Mouse (Mus musculus): ENCODE data around the gene Brd3.
"Not testable (repeated sequence)": the region's sequence is repeated elsewhere in the genome, so short reads cannot be mapped to it uniquely, and the experiment has no call there.

The Brd3 gene

DNA sequence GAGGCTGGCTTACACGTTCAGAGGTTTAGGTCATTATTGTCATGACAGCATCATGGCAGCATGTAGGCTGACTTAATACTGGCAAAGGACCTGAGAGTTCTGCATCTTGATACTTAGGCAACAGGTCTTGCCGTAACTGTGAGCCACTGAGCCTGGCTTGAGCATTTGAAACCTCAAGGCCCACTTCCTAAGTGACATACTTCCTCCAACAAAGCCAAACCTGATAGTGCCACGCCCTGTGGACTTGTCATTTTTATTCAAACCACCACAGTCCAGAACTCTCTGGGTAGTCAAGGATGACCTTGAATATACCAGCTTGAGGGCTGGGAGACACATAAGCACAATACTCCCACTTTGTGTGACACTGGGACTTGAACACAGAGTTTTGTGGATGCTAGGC is 5.4 kb upstream of the Brd3 start:
- DNase-seq (ENCODE audit: low spot score): no peak

GRCm38 (mm10) chr2:27510706-27511105 is 3.2 kb upstream of the Brd3 start:
- no peak for DNase-seq (ENCODE audit: low spot score)

DNA sequence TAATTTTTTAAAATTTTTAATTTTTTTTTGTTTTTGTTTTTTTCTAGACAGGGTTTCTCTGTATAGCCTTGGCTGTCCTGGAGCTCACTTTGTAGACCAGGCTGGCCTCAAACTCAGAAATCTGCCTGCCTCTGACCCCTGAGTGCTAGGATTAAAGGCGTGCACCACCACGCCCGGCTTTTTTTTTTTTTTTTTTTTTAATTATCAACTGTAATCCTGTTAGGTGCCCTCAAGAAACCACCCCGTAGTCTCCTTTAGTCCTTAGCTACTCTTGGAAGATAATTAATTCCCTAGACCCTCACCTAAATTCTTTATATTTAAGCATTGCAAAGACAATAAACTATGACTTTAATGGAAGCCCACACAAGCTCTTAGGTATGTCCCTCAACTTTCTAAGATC is 804 bp downstream of the Brd3 start:
- DNase-seq (ENCODE audit: low spot score): not testable (repeated sequence)

DNA sequence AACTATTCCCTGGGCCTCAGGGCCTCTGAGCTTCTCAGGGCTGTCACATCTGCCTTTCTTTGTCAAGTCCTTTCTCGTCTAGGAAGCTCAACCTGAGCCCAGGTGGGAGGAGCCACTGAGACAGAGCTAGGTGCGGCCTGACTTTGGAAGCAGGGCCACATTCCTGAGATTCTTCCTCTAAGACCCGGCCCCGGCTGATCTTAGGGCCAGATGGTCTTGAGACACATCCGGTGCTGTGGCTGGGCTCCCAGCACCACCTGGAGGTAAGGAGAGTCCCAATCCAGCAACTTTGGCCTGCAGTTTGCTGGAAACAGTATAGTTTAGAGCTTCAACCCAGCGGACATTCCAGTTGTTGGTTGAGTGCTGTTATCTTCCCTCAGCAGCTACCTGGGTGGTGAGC is 1.9 kb downstream of the Brd3 start:
- DNase-seq (ENCODE audit: low spot score): peak; percentile 31

- no peak for DNase-seq (ENCODE audit: low spot score)
Measured at GRCm38 (mm10) chr2:27504113-27504885, 3.2 kb downstream of the Brd3 start.

- DNase-seq (ENCODE audit: low spot score): no peak
Measured at GRCm38 (mm10) chr2:27496391-27497028, 11.0 kb downstream of the Brd3 start.

DNA sequence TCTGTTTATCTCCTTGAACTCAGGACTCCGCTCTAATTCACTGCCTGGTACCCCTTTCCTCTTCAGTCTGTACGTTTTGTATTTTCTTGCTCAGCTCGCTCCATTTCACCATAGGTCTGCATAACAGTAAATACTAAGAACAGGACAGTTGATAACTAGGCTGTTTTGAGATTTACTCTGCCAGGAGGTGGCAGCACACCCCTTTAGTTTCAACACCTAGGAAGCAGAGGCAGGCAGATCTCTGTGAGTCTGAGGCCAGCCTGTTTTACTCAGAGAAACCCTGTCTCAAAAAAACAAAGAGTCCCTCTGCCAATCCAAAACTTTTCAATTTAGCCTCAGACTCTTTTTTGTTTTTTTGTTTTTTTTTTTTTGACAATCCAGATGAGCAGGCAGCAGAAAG is 13.5 kb downstream of the Brd3 start:
- DNase-seq (ENCODE audit: low spot score): no peak

DNA sequence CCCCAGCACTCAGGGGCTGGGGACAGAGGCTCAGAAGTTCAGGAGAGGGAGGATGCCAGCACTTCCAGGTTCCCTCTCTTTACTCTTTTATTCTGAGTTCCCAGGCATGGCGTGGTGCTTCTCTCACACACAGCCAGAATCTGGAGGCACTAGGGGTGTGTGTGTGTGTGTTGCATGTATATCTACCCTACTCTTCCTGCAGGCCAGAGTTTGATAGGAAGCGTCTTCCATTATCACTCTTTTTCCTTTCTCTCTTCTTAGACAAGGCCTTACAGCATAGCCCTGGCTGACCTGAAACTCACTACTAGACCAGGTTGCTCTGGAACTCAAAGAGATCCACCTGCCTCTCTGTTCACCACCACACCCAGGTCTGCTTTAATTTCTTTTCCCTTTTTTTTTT is 16.5 kb downstream of the Brd3 start:
- DNase-seq (ENCODE audit: low spot score): no peak

DNA sequence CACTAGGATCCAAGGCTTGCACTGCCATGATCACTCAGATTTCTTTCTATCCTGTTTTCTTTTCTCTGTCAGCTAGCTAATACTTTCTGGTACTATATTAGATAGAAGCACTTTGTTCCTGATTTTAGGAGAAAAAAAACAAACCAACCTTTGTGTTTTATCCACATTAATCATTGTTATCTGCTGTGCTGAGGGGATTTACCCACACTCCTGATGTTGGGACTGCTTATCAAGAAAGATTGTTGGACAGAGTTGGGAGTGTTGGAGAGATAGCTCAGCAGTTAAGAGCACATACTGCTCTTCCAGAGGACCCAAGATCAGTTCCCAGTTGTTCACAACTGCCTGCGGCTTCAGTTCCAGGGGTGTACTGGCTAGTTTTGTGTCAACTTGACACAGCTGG is 19.1 kb downstream of the Brd3 start:
- no peak for DNase-seq (ENCODE audit: low spot score)

- no peak for DNase-seq (ENCODE audit: low spot score)
Measured at GRCm38 (mm10) chr2:27487336-27488049, 20.0 kb downstream of the Brd3 start.

- DNase-seq (ENCODE audit: low spot score): no peak
Measured at GRCm38 (mm10) chr2:27486725-27487124, 20.7 kb downstream of the Brd3 start.

- no peak for DNase-seq (ENCODE audit: low spot score)
Measured at GRCm38 (mm10) chr2:27482265-27482861, 25.1 kb downstream of the Brd3 start.

DNA sequence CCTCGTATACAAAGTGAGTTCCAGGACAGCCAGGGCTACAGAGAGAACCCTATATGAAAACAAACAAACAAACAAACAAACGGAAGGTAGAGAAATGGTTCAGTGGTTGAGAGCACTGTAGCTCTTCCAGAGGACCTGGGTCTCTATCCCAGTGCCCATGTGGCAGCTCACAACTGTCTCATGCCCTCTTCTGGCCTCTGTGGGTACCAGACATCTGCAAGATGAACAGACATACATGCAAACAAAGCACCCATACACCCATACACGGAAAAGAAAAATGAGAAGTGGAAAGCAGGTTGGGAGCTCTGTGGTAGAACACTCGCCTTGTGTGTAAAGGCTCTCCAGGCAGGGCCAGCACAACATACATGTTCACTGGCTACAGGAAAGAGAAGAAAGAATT is 27.1 kb downstream of the Brd3 start:
- no peak for DNase-seq (ENCODE audit: low spot score)

- no peak for DNase-seq (ENCODE audit: low spot score)
Measured at GRCm38 (mm10) chr2:27479821-27480220, 27.6 kb downstream of the Brd3 start.

DNA sequence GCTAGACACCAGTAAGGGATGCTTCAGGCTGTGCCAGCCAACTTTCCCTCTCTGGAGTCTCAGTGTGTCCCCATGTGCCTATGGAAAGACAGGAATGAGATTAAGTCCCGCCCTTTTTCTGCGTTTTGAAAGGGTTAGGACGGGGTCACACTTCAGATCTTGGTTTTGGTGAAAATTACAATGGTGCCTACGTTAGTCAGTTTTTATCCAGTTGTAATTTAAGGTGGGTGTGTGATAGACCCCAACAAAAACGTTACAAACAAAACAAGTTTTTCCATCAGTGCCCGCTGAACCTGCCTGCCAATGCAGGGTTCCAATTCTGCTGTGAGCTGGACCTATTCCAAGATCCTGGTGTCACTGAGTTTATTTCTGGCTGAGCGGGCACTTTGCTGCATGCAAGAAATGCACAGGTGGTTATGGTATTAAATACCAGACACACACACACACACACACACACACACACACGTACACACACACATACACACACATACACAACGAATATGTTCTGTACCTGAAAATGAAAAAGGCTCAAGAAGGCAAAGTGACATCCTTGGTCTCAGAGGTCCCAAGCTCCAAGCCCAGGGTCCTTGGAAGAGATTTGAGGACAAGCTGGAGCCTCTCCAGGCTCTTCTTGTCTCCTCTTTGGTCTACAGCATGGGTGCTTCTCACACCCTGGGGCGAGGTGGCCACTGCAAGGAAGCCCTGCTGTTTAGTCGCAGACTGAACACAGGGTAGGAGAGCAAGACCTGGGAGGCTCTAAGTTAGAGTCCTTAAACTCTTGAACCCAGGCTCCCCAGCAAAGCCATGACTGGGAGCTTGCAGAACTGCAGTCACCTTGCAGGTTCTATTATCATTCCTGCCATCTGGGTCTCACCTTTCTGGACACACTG is 30.9 kb downstream of the Brd3 start:
- no peak for DNase-seq (ENCODE audit: low spot score)

DNA sequence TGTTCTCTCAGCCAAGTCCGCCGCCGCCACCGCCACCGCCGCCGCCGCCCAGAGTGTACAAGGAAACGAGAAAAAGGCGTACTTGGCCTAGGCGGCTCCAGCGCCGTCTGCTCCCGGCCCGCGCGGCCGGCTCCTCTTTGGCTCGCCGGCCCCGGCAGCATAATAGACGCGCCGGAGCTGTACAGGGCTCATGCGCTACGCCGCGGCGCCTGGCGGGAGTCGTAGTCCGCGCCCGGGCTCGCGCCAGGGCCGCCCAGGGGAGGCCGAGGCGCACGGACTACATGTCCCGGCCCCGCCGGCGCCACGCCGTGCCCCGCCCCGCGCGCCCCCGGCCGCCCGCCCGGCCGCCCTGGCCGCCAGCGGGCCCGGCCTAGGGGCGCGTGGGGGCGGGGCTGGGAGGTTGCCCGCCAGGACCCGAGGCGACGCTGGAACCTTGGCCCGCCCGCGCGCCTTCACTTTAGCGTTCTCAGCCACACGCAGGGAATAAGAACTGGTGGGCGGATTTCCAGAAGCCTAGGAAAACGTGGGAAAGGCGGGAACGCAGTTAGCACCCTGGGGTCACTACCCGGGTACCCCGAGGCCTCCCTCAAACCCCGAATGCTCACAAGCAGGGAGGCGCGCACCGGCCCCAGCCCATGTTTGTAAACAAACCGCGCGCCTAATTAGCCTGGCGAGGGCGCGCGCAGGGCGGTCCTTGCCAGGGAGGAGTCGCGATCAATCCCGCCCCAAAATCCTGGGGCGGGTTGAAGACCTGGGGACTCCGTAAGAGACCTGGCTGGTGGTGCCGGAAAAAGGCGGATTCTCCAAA is 31.8 kb downstream of the Brd3 start:
- peak; percentile 81 for DNase-seq (ENCODE audit: low spot score)

DNA sequence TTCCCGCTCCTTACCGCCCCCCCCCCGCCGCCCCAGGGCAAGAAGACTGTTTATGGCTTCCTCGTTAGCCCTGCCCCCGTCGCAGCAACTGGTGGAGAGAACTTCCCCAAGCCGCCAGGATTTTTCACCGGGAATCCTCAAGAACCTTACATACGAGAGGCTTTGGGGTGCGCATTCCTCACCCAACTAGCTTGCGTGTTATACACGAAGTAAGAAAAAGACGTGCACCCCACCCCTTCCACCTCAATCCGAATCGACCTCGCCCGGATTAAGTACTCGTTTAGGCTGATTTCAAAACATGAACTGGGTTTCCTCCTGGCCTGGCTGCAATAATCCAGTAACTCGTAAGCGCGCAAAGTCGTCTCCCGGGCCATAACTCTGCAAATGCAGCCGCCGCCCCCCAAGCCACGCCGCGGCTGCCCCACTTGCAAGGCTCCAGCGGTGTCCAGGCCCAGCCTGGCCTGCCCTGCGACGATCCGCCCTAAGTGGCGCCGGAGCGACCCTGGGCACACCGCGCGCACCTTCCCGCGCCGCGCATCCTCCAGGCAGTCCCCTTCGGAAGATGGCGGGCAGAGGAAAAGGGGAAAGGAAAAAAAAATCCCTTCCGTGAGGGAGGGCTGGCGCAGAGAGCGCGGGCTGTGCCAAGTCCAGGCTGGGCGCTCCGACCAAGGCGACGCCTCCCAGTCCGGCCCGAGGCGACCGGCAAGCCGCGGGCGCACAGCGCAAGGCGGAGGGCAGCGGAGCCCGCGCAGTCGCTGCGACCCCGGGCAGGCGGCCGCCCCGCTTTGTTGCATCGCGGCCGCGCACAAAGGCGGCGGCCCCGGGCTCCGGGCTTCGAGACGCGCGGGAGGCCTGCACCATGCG is 32.6 kb downstream of the Brd3 start:
- DNase-seq (ENCODE audit: low spot score): peak; percentile 41

DNA sequence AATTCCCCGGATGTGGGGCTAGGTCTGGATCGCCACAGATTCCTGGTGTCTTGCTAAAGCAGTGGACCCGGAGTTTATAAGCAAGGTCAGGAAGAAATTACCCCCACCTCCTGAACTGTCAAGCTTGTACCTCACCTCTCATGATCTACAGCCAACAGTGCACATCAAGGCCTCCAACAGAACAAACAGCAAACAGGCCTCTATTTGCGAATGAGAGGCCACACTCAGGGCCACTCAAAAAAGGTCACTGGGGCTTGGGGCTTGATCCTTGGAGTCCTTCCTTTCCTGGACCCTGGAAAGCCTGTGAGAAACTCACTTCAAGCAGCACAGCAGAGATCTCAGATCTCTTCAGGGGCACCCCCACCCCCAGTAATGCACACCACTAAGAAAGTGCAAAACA is 33.6 kb downstream of the Brd3 start:
- DNase-seq (ENCODE audit: low spot score): no peak

DNA sequence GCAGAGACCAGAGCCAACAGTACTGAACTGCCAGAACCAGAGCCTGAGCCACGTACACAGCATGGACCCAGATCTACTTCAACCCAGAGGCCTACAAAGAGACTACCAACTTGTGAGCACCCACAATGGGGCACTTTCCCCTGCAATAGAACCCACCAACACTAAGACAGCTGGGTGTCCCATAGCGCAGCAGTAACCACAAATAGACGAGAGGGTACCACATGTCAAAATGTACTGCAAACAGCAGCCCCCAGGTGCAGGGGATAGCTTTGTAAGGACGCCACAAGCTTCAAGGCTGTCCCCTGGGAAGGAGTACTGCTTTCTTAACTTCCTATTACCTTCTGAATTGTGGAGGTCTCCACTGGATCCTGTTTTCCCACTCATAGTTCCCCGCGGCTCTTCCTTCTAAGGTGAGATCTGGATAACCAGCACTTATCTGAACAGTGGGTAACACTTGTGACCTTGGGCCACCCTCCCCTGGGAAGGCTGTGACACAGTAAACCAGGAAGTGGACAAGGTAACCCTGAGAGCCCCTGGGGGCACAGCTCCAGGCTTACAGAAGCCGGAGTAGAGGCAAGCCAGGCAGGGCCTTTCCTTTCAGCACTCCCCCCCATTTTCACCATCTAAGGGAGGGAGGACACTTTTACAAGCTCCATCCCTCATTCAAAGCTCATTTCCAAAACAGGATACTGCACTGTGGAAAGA is 34.2 kb downstream of the Brd3 start:
- no peak for DNase-seq (ENCODE audit: low spot score)

Measured in urinary bladder, postnatal 25 days (tissue).